Mouse (Mus musculus): ENCODE results near the gene Stk39.
"Not testable (repeated sequence)": the region's sequence is repeated elsewhere in the genome, so short reads cannot be mapped to it uniquely, and the experiment has no call there.

Gene Stk39

GRCm38 (mm10) chr2:68288106-68288505 is 184.0 kb downstream of the Stk39 start:
- DNase-seq (ENCODE audit: low read depth): no peak

- DNase-seq (ENCODE audit: low read depth): no peak
Observed at GRCm38 (mm10) chr2:68284391-68284790, 187.7 kb downstream of the Stk39 start.

DNA sequence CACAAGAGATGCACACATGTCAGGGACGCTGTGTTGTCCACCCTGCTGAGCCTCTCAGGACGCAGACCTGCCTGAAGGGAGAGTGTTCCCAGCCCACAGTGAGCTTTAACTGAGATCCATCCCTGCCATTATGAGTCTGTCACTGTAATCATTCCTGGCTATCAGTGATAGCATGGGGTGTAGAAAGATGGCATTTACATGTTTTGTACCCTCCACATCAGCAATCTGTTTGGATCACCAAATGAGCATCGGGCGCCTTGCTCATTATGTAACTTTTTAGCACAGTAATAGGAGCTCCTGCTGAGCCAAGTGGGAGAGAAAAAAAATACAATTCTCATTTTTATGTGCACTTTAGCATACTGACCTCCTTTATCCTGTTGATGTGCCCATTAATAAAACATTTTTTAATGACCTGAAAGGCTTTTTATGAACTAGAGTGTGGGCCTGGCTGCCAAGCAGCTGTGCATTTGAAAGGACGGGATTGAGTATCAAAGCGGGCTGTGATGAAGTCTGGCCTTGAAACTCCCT is 189.0 kb downstream of the Stk39 start:
- DNase-seq (ENCODE audit: low read depth): no peak

DNA sequence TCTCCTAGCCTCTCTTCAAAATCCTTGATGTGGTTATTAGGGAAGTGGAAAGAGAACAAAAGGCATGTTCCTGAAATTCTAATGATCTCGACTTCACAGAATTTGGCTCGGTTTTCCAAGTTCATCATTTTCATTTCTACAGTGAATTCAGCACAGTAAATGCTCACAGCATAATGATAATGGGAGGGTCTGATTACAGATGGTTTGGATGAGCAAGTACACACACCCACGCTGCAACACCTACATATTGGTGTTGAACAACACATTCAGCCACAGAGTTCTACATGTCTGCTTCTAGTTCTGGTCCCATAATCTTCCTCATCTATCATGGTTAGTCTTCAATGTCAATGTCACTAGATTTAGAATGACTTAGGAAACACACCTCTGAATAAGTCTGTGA is 190.5 kb downstream of the Stk39 start:
- DNase-seq (ENCODE audit: low read depth): no peak

- no peak for DNase-seq (ENCODE audit: low read depth)
Observed at GRCm38 (mm10) chr2:68271301-68271700, 200.8 kb downstream of the Stk39 start.

- no peak for DNase-seq (ENCODE audit: low read depth)
Observed at GRCm38 (mm10) chr2:68270836-68271235, 201.2 kb downstream of the Stk39 start.

DNA sequence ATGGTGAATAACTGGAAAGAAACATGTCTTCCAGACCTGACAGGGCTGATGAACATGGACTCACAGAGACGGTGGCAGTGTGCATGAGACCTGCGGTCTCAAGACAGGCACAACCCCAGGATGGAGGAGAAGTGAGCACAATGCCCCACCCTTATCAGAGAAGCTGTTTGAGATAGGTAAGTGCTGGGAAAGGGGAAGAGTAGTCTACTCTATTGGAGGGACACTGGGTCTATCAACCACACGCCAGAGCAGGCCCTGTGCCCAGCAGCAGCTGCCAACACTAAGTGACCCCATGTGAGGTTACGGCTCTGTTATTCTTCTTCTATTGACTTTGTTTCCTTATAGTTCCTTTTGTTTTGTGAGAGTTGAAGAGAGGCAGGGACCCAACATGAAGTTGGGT is 202.4 kb downstream of the Stk39 start:
- DNase-seq (ENCODE audit: low read depth): no peak

DNA sequence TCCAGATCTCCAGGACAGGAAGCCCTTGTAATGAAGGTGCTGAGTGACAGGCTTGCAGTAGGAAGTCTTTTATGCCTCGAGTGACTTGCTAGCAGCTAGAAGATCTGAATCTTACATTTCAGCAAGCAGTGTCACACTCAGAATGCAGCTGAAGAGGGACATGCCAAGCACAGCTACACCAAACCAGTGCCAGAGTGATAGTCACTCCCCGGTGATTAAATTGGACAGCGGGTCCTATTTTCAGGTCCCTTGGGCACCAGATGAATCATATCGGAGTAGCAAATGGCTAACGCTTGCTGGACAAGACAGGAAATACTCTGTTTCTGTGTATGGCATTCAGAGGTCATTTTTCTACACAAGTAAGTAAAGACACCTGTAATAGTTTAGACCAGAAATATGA is 207.2 kb downstream of the Stk39 start:
- no peak for DNase-seq (ENCODE audit: low read depth)

- DNase-seq (ENCODE audit: low read depth): no peak
Observed at GRCm38 (mm10) chr2:68260911-68261310, 211.2 kb downstream of the Stk39 start.

- no peak for DNase-seq (ENCODE audit: low read depth)
Observed at GRCm38 (mm10) chr2:68257571-68257970, 214.5 kb downstream of the Stk39 start.

- DNase-seq (ENCODE audit: low read depth): no peak
Observed at GRCm38 (mm10) chr2:68256472-68256871, 215.6 kb downstream of the Stk39 start.

- DNase-seq (ENCODE audit: low read depth): no peak
Observed at GRCm38 (mm10) chr2:68254756-68255155, 217.3 kb downstream of the Stk39 start.

- DNase-seq (ENCODE audit: low read depth): no peak
Observed at GRCm38 (mm10) chr2:68253222-68253621, 218.8 kb downstream of the Stk39 start.

DNA sequence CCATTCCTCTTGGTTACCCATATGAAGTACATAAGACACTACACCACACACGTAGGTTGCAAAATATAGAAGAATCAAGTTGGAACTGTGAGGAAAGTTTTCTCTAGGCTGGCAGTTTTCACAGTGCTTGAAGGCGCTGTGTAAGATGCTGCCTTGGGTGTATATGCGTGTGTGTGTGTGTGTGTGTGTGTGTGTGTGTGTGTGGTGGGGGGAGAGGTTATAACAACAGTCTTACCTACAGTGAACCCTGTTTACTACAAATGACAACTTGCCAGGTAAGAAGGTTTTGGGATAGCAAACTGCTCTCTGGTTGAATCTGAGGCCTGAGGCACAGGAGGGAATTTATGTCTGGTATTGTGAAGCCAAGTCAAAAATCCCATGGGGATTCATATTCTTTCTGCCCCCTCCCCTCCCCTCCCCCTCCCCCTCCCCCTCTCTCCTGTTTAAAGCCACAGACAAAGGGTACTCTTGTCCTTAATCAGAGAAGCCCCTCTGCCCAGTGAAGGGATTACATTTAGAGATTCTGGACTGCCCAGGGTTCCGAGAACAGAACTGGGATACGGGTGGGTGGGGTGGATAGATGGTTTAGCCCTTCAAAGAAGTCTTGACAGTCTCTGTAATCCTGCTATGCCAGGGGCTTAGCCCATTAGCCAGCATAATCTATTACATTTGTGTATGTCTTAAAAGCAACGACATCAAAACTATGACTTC is 219.9 kb downstream of the Stk39 start:
- DNase-seq (ENCODE audit: low read depth): no peak

DNA sequence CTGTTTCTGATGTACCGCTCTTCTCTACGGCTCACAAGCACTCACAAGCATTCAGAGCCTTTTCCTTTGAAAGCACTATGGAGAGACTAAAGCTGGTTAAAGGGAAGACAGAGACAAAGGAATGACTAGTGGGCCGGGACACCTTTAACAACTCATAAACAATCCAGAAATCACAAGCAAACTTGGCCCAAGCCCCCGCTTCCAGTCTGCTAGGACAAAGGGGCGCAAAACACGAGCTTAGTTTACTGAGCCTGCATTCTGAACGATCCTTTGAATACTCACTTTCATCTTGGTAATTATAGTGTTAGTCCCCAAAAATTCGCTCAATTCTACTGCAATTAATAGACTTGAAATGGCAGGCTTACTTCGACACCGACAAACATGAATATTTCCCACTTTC is 221.2 kb downstream of the Stk39 start:
- DNase-seq (ENCODE audit: low read depth): no peak

DNA sequence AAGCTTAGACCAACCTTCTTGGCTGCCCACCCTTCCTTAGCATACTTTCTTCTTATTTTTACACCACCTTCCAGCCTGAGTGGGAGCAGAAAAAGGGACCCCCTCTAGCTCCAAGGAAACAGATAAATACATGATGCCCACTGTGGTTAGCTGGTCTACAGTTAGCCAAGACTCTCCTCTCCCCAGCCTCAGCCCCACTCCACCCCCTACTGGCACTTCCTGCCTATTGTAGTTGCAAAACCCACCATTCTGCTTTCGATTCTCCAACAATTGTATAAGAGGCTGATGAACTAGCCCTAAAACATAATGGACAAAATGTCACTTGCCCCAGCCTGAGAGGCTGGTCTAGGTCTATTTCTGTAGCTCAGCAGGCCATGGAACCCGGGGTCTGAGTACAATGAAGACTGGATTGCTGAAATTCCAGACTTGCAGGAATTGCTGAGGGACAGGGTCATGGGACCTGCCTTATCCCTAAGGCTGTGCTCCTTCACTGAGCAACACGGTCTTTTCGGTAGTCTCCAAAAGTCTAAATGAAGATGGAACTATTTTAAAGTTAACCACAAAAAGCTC is 222.1 kb downstream of the Stk39 start:
- no peak for DNase-seq (ENCODE audit: low read depth)

DNA sequence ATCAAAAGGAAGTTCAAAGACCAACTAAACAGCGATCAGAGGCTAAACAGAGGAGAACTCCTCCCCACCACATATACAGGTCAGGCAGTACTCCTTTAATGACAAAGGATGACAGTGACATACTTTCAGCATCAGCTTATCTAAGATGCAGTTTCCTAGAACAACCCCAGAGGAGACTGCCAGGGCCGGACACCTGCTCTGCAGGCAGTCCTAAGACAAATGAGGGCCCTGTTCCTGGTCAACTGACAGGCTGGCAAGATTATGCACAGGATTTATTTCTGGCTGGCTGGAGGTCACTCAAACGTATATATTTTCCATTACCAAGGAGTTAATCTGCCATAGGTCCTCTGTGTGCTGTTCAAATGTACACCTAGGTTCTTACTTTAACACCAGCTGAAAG is 225.8 kb downstream of the Stk39 start:
- DNase-seq (ENCODE audit: low read depth): no peak

DNA sequence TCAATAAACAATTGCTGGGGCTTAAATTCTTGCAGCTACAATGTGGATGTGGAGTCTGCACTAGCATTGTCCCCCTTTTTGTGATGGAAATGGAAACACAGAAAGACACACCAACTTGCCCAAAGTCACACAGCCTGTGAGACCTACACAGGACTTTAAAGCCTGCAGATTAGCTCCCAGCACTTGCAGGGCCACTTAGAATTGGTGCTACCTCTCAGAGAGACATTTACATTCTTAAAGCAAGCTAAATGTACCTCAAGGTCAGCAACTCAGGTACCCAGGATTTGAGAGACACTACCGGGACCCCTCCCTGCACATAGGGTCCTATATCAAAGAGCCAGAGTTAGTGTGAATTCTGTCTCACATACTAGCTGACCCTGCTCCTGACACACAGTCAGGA is 227.5 kb downstream of the Stk39 start:
- no peak for DNase-seq (ENCODE audit: low read depth)

GRCm38 (mm10) chr2:68243879-68244553 is 228.1 kb downstream of the Stk39 start:
- DNase-seq (ENCODE audit: low read depth): no peak

- no peak for DNase-seq (ENCODE audit: low read depth)
Observed at GRCm38 (mm10) chr2:68243273-68243672, 228.8 kb downstream of the Stk39 start.

DNA sequence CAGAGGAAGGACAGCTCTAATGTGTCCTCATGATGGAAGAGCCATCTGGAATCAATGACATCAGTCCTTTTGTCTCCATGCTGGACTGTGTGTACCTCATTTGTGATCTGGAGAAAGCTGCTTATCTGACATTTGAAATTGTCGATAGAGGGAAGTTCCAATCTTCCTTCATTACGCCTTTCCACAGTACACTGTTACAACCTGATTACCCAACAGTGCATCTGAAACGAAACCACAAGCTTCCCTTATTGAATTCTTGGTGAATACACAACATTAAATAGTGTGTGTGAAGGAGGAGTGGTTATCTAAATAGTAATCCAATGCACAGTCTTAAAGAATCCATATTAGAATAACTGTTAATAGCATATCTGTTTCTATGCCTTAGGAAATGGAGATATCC is 230.0 kb downstream of the Stk39 start:
- no peak for DNase-seq (ENCODE audit: low read depth)

- no peak for DNase-seq (ENCODE audit: low read depth)
Observed at GRCm38 (mm10) chr2:68241640-68242039, 230.4 kb downstream of the Stk39 start.

- not testable (repeated sequence) for DNase-seq (ENCODE audit: low read depth)
Observed at GRCm38 (mm10) chr2:68239415-68239814, 232.7 kb downstream of the Stk39 start.

Measured in fibroblast of lung, adult 2 months (primary cell).